Mouse (Mus musculus) cerebellum, postnatal 4 days (tissue): ENCODE results near the gene Fanci.

ENCODE experiments used
- DNase-seq, 2 experiments: peaks; one replicate each; pipeline ENCODE4 v3.0.0; 2022; ENCODE audit warnings: low spot score in 2 of 2, mixed read lengths in 1 of 2

The Fanci gene

GRCm38 (mm10) chr7:79391883-79392649, at the start of gene Fanci:
Gene Fanci, plus strand, starts transcription at chr7:79391929.
- peak; percentile 89 to 97 for DNase-seq

- peak in 1 of 2 experiments; percentile 62 for DNase-seq
These were observed 45.8 kb upstream of the Fanci start for GRCm38 (mm10) chr7:79345902-79346301.

GRCm38 (mm10) chr7:79346555-79347075, 45.1 kb upstream of the Fanci start:
- no peak for DNase-seq

GRCm38 (mm10) chr7:79347108-79347813, 44.5 kb upstream of the Fanci start:
- no peak for DNase-seq

GRCm38 (mm10) chr7:79348816-79349215, 42.9 kb upstream of the Fanci start:
- DNase-seq, result no peak

- peak; percentile 57 to 79 for DNase-seq
These were observed 41.9 kb upstream of the Fanci start for GRCm38 (mm10) chr7:79349738-79350386.

- no peak for DNase-seq
These were observed 33.2 kb upstream of the Fanci start for GRCm38 (mm10) chr7:79358350-79359182.

GRCm38 (mm10) chr7:79359183-79359435, 32.6 kb upstream of the Fanci start:
- no peak for DNase-seq

GRCm38 (mm10) chr7:79360056-79360455, 31.7 kb upstream of the Fanci start:
- no peak for DNase-seq

GRCm38 (mm10) chr7:79362208-79362607, 29.5 kb upstream of the Fanci start:
- peak in 1 of 2 experiments; percentile 54 for DNase-seq

- no peak for DNase-seq
These were observed 28.9 kb upstream of the Fanci start for GRCm38 (mm10) chr7:79362830-79363229.

- DNase-seq, result peak in 1 of 2 experiments; percentile 51
These were observed 28.2 kb upstream of the Fanci start for GRCm38 (mm10) chr7:79363370-79364043.

- DNase-seq, result no peak
These were observed 23.1 kb upstream of the Fanci start for GRCm38 (mm10) chr7:79368664-79369063.

GRCm38 (mm10) chr7:79369416-79369815, 22.3 kb upstream of the Fanci start:
- no peak for DNase-seq

- DNase-seq, result peak; percentile 67 to 68
These were observed 20.3 kb upstream of the Fanci start for GRCm38 (mm10) chr7:79371321-79371879.

- DNase-seq, result no peak
These were observed 17.7 kb upstream of the Fanci start for GRCm38 (mm10) chr7:79374017-79374416.

- DNase-seq, result no peak
These were observed 16.1 kb upstream of the Fanci start for GRCm38 (mm10) chr7:79375594-79375993.

GRCm38 (mm10) chr7:79376516-79377275, 15.0 kb upstream of the Fanci start:
- no peak for DNase-seq

GRCm38 (mm10) chr7:79386422-79387133, 5.2 kb upstream of the Fanci start, which contains the start of gene Rlbp1:
Gene Rlbp1, minus strand, starts transcription at chr7:79387048.
- DNase-seq, result peak; percentile 30 to 72
